Comparison of ENCODE assay signal across 9 mouse cellular contexts in genomic region chr1:188660882-188661281, GRCm38 (mm10).
DNase-seq lines count a peak whose midpoint lies in the region; ATAC-seq lines count a peak whose summit lies in the region.
"Had no signal": no experiment of that assay in that cellular context is flagged by ENCODE, and none has a peak within 500 bp of the region (broad histone marks: within the 10 kb centered on the region; RNA-seq: fewer than 3 reads in every experiment).

No protein-coding gene starts in this region.

- intact Hi-C loops in heart, postnatal 25 days (cut with DNase I): no loop called here
- intact Hi-C loops in gastrocnemius, postnatal 36 days (cut with DNase I): no loop called here

- H3K4me1 ChIP-seq in embryonic facial prominence, embryonic 13.5 days: peaks cover 17% of the 10 kb centered on the region
- H3K4me1 ChIP-seq in liver, embryonic 15.5 days (replicated peaks): no peaks in the 10 kb centered on the region

- ATAC-seq in embryonic facial prominence, embryonic 13.5 days (ENCODE audit: insufficient number of reproducible peaks, insufficient read depth, low FRiP score, low TSS enrichment, low read depth): 0 out of 2 replicates have a peak, but pooled peaks have one; percentile 59
- no peak for ATAC-seq in liver, embryonic 15.5 days (ENCODE audit: insufficient read depth)
- no peak for ATAC-seq in granulocyte monocyte progenitor cell, adult 5-6 weeks (replicated peaks; ENCODE audit: poor library complexity, severe bottlenecking)

- peak overlapping the region; percentile 57; the same call in 1 of the 2 replicates for H3K27ac ChIP-seq in embryonic facial prominence, embryonic 13.5 days
- no peak overlapping the region for H3K27ac ChIP-seq in liver, embryonic 15.5 days (replicated peaks)

- 1% methylated on average over 8 of the region's 8 CpGs for WGBS in embryonic facial prominence, embryonic 13.5 days
- WGBS in liver, embryonic 15.5 days (ENCODE audit: insufficient replicate concordance): 12% methylated on average over 8 of the region's 8 CpGs

- H3K9ac ChIP-seq in embryonic facial prominence, embryonic 13.5 days: peak overlapping the region; percentile 49; the same call in 1 of the 2 replicates
- no peak overlapping the region for H3K9ac ChIP-seq in liver, embryonic 15.5 days

- peak overlapping the region; percentile 28 for H3K4me3 ChIP-seq in embryonic facial prominence, embryonic 13.5 days
- no peak overlapping the region for H3K4me3 ChIP-seq in liver, embryonic 15.5 days (replicated peaks)
- H3K4me3 ChIP-seq: myocyte had no signal

- no peaks in the 10 kb centered on the region for H3K36me3 ChIP-seq in embryonic facial prominence, embryonic 13.5 days
- H3K36me3 ChIP-seq in liver, embryonic 15.5 days (replicated peaks): no peaks in the 10 kb centered on the region

- peaks cover 3% of the 10 kb centered on the region; the same call in 1 of the 2 replicates for H3K27me3 ChIP-seq in embryonic facial prominence, embryonic 13.5 days
- H3K27me3 ChIP-seq in liver, embryonic 15.5 days: no peaks in the 10 kb centered on the region; the same call in 1 of the 2 replicates

- H3K4me2 ChIP-seq in embryonic facial prominence, embryonic 13.5 days: peak overlapping the region; percentile 58
- peak overlapping the region; percentile 7; the same call in 1 of the 2 replicates for H3K4me2 ChIP-seq in liver, embryonic 15.5 days

- peak; percentile 14 for DNase-seq in gastrocnemius, postnatal 25 days
- DNase-seq in gastrocnemius, adult 8-10 months (ENCODE audit: low spot score in 2 of 2): no peak
- peak; percentile 37 for DNase-seq in heart, postnatal 25 days (ENCODE audit: low spot score)
- DNase-seq in c-Kit-positive CD71-positive TER-119-positive erythroid progenitor cells, embryonic 14.5 days (ENCODE audit: low spot score): no peak
- no peak for DNase-seq in gastrocnemius, postnatal 36 days

- H3K9me3 ChIP-seq in embryonic facial prominence, embryonic 13.5 days: no peaks in the 10 kb centered on the region
- H3K9me3 ChIP-seq in liver, embryonic 15.5 days (replicated peaks): no peaks in the 10 kb centered on the region

Comparison
In these comparisons a context has a peak if more than half of its experiments do, and no peak if none do; other contexts are left out.
1. DNase-seq: peak in gastrocnemius, postnatal 25 days (single experiment) and heart, postnatal 25 days (single experiment); none in gastrocnemius, adult 8-10 months (0 of 2), c-Kit-positive CD71-positive TER-119-positive erythroid progenitor cells, embryonic 14.5 days (single experiment) and gastrocnemius, postnatal 36 days (0 of 2).